Mouse (Mus musculus) liver, embryonic 14.5 days (tissue): ENCODE results near the gene Socs5. TPM values are rescaled to one million over a fixed set of nuclear protein-coding genes. Genes with fewer than 3 reads are reported as not detected.

ENCODE experiments used
- ATAC-seq: fragments of 200-750 bp; cut with Nextera tagmentation; 2 replicates; pipeline ENCODE4 v1.8.0; 2017; ENCODE audit warnings: moderate number of reproducible peaks, mild to moderate bottlenecking, moderate library complexity; ENCODE audit not compliant: insufficient read depth
- DNase-seq, 3 experiments: peaks; one replicate each; pipeline ENCODE4 v3.0.0-alpha.2; 2012 to 2013; ENCODE audit warnings: low read depth in 3 of 3, low spot score in 3 of 3
- H3K27ac ChIP-seq: fragments of 300-500 bp; sonication (generic); 2 replicates; pipeline ENCODE4 v1.5.1; 2014; ENCODE audit warnings: moderate library complexity, mild to moderate bottlenecking, control low read depth, inconsistent platforms
- H3K27me3 ChIP-seq: fragments of 300-500 bp; sonication (generic); 2 replicates; pipeline ENCODE4 v1.6.1; 2014; ENCODE audit warnings: mild to moderate bottlenecking, low read length, moderate library complexity; ENCODE audit not compliant: control insufficient read depth, insufficient read depth
- H3K36me3 ChIP-seq: fragments of 300-500 bp; sonication (generic); replicated peaks from 2 replicates; pipeline ENCODE4 v1.6.1; 2014; ENCODE audit warnings: low read depth; ENCODE audit not compliant: control insufficient read depth, insufficient read depth
- H3K4me1 ChIP-seq, 2 experiments: fragments of 200-500 bp in 1 of 2; fragments of 300-500 bp in 1 of 2; sonication (generic) in 1 of 2; replicated peaks; 2 replicates each; pipeline ENCODE4 v1.6.1; 2012 to 2014; ENCODE audit warnings: antibody characterized with exemption in 1 of 2, inconsistent platforms in 1 of 2, low read length in 1 of 2; ENCODE audit not compliant: control insufficient read depth in 2 of 2, insufficient read depth in 2 of 2
- H3K4me2 ChIP-seq: fragments of 300-500 bp; sonication (generic); 2 replicates; pipeline ENCODE4 v1.6.1; 2014; ENCODE audit warnings: low read depth, mild to moderate bottlenecking, control low read depth, moderate library complexity
- H3K4me3 ChIP-seq, 2 experiments: fragments of 200-500 bp in 1 of 2; fragments of 300-500 bp in 1 of 2; sonication (generic) in 1 of 2; 2 replicates each; pipeline ENCODE4 v1.5.1; 2012 to 2014; ENCODE audit warnings: low read depth in 2 of 2, low read length in 2 of 2, mild to moderate bottlenecking in 2 of 2, control low read depth in 1 of 2, inconsistent platforms in 1 of 2, moderate library complexity in 1 of 2; ENCODE audit not compliant: insufficient read depth in 1 of 2
- H3K9ac ChIP-seq: fragments of 300-500 bp; sonication (generic); replicated peaks from 2 replicates; pipeline ENCODE4 v1.6.1; 2014; ENCODE audit warnings: mild to moderate bottlenecking, control low read depth, moderate library complexity
- H3K9me3 ChIP-seq: fragments of 300-500 bp; sonication (generic); 2 replicates; pipeline ENCODE4 v1.6.1; 2016; ENCODE audit warnings: low read length, mixed read lengths; ENCODE audit not compliant: control insufficient read depth
- CTCF ChIP-seq: IDR thresholded peaks from 2 replicates; pipeline ENCODE4 v1.5.1; 2016; ENCODE audit warnings: antibody characterized with exemption, low read depth, control low read depth
- EP300 ChIP-seq: IDR thresholded peaks from 2 replicates; pipeline ENCODE4 v1.6.1; 2016; ENCODE audit warnings: antibody characterized with exemption, low read depth
- WGBS: fragments of 180-500 bp; shearing (Covaris S2); extraction: QIAGEN DNeasy Blood & Tissue Kit; methylation state at CpG from one replicate; pipeline ENCODE4 v1.1.7; 2014; ENCODE audit not compliant: insufficient replicate concordance; 5-methylcytosine and 5-hydroxymethylcytosine counted together
- polyA plus RNA-seq, 2 experiments: library from polyadenylated mRNA; depleted of rRNA in 1 of 2; stranded (reverse) in 1 of 2; unstranded in 1 of 2; fragments of >200 nt; fragmentation: Nextera tagmentation in 1 of 2; extraction: Ambion mirVana in 1 of 2; gene quantifications; 2 replicates each; pipeline versions ENCODE4 v1.2.1 to v1.2.3; 2012 to 2014

Socs5 gene
- polyA plus RNA-seq, 2 experiments: 1.6 TPM

DNA sequence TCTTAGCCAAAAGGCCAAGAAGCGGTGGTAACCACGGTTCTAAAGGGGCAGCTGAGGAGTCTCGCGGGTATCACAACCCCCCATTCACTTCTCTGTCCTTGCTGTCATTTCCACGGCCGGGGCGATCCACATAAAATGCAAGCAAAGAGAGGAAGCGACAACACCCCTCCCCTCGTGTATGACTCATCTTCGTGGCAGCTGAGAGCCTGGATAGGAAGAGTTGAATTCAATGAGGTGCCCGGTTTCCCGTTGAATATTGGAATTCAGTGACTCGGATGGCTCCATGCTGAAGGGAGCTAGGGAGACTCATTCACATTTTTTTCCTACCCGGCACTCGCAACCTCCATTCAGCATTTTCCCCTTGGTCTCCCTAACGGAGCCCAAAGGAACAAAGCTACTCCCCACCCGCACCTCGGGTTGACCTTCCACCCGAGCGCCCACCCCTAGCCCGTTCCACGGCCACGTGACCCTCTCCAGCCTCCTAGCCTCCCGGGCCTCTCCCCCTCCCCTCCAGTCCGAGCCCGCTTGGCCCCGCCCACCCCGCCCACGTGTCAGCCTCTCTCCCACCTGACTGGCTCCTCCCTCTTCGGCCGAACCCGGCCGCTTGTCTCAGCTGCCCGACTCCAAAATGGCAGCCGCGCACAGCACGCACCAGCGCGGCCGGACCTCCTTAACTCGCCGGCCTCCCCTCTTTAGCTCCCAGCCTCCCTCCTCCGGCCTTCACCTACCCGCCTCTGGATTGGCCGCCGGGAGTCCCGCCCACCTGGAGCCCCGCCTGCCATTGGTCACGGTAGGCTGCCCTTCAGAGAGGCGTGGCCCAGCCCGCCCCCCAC, 572 bp upstream of the Socs5 start:
- DNase-seq (peak; percentile 78 to 84 (median 83)), ATAC-seq (peak; percentile 96)
- Histone ChIP-seq H3K4me2 (peak overlapping the region; percentile 84), H3K9me3 (no peaks in the 10 kb centered on the region), H3K36me3 (no peaks in the 10 kb centered on the region), H3K4me1 (peaks cover 0 to 8% of the 10 kb centered on the region in 2 experiments; a peak in 2 of 4 replicates), H3K27me3 (peaks cover 11% of the 10 kb centered on the region), H3K4me3 (peak overlapping the region; percentile 68 to 69), H3K9ac (peak overlapping the region; percentile 59), H3K27ac (no peak overlapping the region)
- TF ChIP-seq EP300 (no peak), CTCF (no peak)
- WGBS: under 1% methylated on average over 50 of the region's 51 CpGs

DNA sequence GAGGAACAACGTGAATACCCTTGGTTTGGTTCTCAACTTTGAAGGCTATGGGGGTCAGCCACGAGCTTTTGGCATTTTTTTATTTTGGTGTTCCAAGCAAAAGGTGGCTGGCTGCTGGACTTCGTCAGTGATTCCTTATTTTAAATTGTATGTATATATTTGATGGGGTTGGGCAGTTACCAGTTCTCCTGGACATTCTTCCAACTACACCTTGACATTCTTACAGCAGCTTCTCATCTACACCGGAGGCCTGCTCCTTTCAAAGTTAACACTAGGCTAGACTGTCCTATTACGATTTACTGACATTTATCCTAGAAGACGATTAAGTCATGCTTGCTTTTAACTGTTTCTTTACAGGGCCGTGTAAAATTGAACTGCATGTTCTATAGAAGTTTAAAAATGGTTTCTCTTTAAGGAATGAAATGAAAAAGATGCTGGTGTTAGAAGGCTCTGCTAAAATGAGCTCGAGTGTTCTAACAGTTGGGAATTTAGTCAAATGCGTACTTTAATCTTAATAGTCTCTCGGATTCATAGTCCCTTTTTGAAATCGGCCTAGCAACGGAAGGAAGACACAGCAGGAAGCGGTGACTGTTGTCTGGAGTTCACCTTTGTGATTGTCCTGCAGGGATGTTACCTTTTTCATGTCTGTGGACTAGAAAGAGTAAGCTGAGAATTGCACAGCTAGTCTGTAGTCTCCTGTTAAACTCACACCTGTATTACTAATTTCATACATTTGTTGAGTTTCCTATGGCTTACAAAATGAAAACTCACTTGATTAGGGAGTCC, 1.2 kb downstream of the Socs5 start:
- Histone ChIP-seq H3K36me3 (no peaks in the 10 kb centered on the region), H3K4me3 (peak overlapping the region; percentile 68 to 69; a peak in 3 of 4 replicates), H3K9ac (no peak overlapping the region), H3K4me2 (peak overlapping the region; percentile 84), H3K4me1 (peaks cover 0 to 12% of the 10 kb centered on the region in 2 experiments; a peak in 2 of 4 replicates), H3K27me3 (peaks cover 11% of the 10 kb centered on the region), H3K27ac (no peak overlapping the region), H3K9me3 (no peaks in the 10 kb centered on the region)
- TF ChIP-seq EP300 (no peak), CTCF (no peak)
- WGBS: 43% methylated on average over 13 of the region's 13 CpGs
- no peak for ATAC-seq
- no peak for DNase-seq

- H3K36me3 ChIP-seq: no peaks in the 10 kb centered on the region
- 61% methylated on average over 7 of the region's 7 CpGs for WGBS
- no peak overlapping the region for H3K4me2 ChIP-seq
- ATAC-seq: no peak
- H3K9ac ChIP-seq: no peak overlapping the region
- no peak overlapping the region for H3K27ac ChIP-seq
- H3K4me1 ChIP-seq: peaks cover 0 to 12% of the 10 kb centered on the region in 2 experiments; a peak in 2 of 4 replicates
- TF ChIP-seq CTCF: no peak
- no peaks in the 10 kb centered on the region for H3K9me3 ChIP-seq
- H3K27me3 ChIP-seq: peaks cover 11% of the 10 kb centered on the region
- DNase-seq: no peak
- H3K4me3 ChIP-seq: no peak overlapping the region
These were observed 2.0 kb downstream of the Socs5 start for GRCm38 (mm10) chr17:87109504-87109903.

GRCm38 (mm10) chr17:87112852-87113592, 5.5 kb downstream of the Socs5 start:
- Histone ChIP-seq H3K36me3 (no peaks in the 10 kb centered on the region), H3K4me1 (peaks cover 0 to 4% of the 10 kb centered on the region in 2 experiments; a peak in 2 of 4 replicates), H3K9me3 (no peaks in the 10 kb centered on the region), H3K9ac (no peak overlapping the region), H3K4me2 (no peak overlapping the region), H3K4me3 (no peak overlapping the region), H3K27ac (no peak overlapping the region), H3K27me3 (peaks cover 9% of the 10 kb centered on the region)
- WGBS: 61% methylated on average over 5 of the region's 5 CpGs
- TF ChIP-seq CTCF: no peak
- no peak for TF ChIP-seq EP300
- no peak for ATAC-seq
- no peak for DNase-seq
